Mouse (Mus musculus): Measurements from ENCODE around the gene Mindy4b-ps.

DNA sequence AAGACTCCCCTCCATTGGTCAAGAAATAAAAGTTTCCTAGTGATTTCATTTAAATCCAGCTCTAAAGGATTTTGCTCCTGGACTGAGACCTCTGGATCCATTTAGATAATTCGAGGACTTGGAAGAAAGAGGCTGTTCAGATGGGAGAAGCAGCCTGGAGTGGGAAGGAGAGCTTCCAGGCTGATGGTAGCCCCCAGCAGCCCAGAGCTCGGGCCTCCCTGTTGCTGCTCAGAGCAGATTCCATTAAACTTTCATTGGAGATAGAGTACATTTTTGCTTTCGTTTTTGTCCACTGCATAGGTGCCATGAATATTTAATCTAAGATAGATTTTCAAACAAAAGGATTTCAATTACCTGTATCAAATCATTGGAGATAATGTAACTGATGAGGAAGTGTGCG lies at the start of gene Mindy4b-ps:
- TF ChIP-seq CTCF (IDR thresholded peaks at IDR 0.05; ENCODE audit: insufficient read depth, low read length): no peak
- TF ChIP-seq POLR2A (IDR thresholded peaks at IDR 0.05; ENCODE audit: borderline replicate concordance, extremely low read depth, low read depth, low read length): no peak

Data from lung, adult 2 months (tissue).